Comparison of ENCODE assay signal across 8 mouse cellular contexts in the genomic region with DNA sequence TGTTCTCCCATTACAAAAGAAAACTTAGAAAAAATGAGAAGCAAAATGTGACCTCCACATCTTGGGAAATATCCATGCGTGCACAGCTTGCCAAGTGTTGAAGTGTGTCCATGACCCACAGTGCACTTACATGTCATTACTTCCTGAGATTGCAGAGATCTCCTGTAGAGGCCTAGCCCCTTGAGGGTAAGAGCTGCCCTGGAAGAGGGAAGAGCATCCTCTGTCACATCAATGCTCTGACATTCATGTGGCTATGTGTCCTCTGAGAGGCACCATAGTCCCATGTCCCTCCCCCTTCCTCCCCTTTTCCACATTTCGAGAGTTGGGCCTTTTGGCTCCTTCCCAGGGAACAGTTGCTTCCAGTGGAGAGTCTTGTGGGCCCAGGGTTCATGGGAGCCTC.
DNase-seq lines count a peak whose midpoint lies in the region; ATAC-seq and TF ChIP-seq lines count a peak whose summit lies in the region.

No protein-coding gene starts in this region.

- no peak for TF ChIP-seq CTCF in kidney, adult 2 months (conservative IDR thresholded peaks at IDR 0.05; ENCODE audit: insufficient read depth, insufficient read length, low read depth, low read length)
- no peak for TF ChIP-seq CTCF in lung, postnatal 0 days (IDR thresholded peaks at IDR 0.05)

- no peak overlapping the region for H3K4me2 ChIP-seq in kidney, embryonic 15.5 days
- no peak overlapping the region for H3K4me2 ChIP-seq in heart, embryonic 16.5 days (ENCODE audit: low read depth, low read length)
- no peak overlapping the region for H3K4me2 ChIP-seq in lung, postnatal 0 days (replicated peaks; ENCODE audit: low read depth, low read length)
- H3K4me2 ChIP-seq in midbrain, embryonic 16.5 days (ENCODE audit: low read length): no peak overlapping the region

- H3K9ac ChIP-seq in kidney, embryonic 15.5 days: no peak overlapping the region
- H3K9ac ChIP-seq in heart, embryonic 16.5 days (ENCODE audit: low read length): no peak overlapping the region
- no peak overlapping the region for H3K9ac ChIP-seq in lung, postnatal 0 days (replicated peaks; ENCODE audit: low read depth)
- no peak overlapping the region for H3K9ac ChIP-seq in midbrain, embryonic 16.5 days (ENCODE audit: low read depth, low read length)

- TF ChIP-seq EP300 in lung, postnatal 0 days (IDR thresholded peaks at IDR 0.05): no peak

- TF ChIP-seq POLR2A in kidney, adult 2 months (IDR thresholded peaks at IDR 0.05; ENCODE audit: low read depth, low read length): no peak

- H3K27me3 ChIP-seq in kidney, adult 2 months (replicated peaks; ENCODE audit: control insufficient read depth, insufficient read depth, low read length): no peaks in the 10 kb centered on the region
- H3K27me3 ChIP-seq in kidney, embryonic 15.5 days: no peaks in the 10 kb centered on the region
- no peaks in the 10 kb centered on the region for H3K27me3 ChIP-seq in heart, embryonic 16.5 days (ENCODE audit: control insufficient read depth, insufficient read depth, low read length)
- H3K27me3 ChIP-seq in lung, postnatal 0 days (replicated peaks; ENCODE audit: insufficient read depth, low read length): no peaks in the 10 kb centered on the region
- H3K27me3 ChIP-seq in midbrain, embryonic 16.5 days (ENCODE audit: control insufficient read depth, insufficient read depth, low read depth, low read length): no peaks in the 10 kb centered on the region

- no peak for ATAC-seq in kidney, embryonic 15.5 days (replicated peaks; ENCODE audit: low FRiP score)
- ATAC-seq in heart, embryonic 16.5 days (replicated peaks; ENCODE audit: extremely low read depth, insufficient read depth, low FRiP score): no peak
- peak; percentile 56 for ATAC-seq in lung, postnatal 0 days
- ATAC-seq in midbrain, embryonic 16.5 days: no peak

- peak; percentile 44 for DNase-seq in kidney, adult 2 months
- DNase-seq in adrenal gland, adult 8-10 months: peak; percentile 75
- peak; percentile 62 for DNase-seq in lung, postnatal 0 days (ENCODE audit: low spot score)
- no peak for DNase-seq in c-Kit-positive CD71-positive TER-119-positive erythroid progenitor cells, embryonic 14.5 days (ENCODE audit: low spot score)
- DNase-seq in spleen, postnatal 14 days (ENCODE audit: low spot score in 2 of 2): no peak

- H3K9me3 ChIP-seq in kidney, embryonic 15.5 days (replicated peaks): no peaks in the 10 kb centered on the region
- no peaks in the 10 kb centered on the region for H3K9me3 ChIP-seq in heart, embryonic 16.5 days (replicated peaks; ENCODE audit: control insufficient read depth, low read length)
- no peaks in the 10 kb centered on the region for H3K9me3 ChIP-seq in lung, postnatal 0 days (ENCODE audit: low read length)
- H3K9me3 ChIP-seq in midbrain, embryonic 16.5 days (replicated peaks; ENCODE audit: control insufficient read depth, low read length, poor library complexity, severe bottlenecking): no peaks in the 10 kb centered on the region

- 56% methylated on average over 2 of the region's 2 CpGs for WGBS in kidney, adult 2 months
- 61% methylated on average over 2 of the region's 2 CpGs for WGBS in kidney, embryonic 15.5 days
- WGBS in heart, embryonic 16.5 days: 49% methylated on average over 2 of the region's 2 CpGs
- WGBS in lung, postnatal 0 days: 32% methylated on average over 2 of the region's 2 CpGs
- 80% methylated on average over 2 of the region's 2 CpGs for WGBS in midbrain, embryonic 16.5 days

- no peak overlapping the region for H3K4me3 ChIP-seq in kidney, adult 2 months (ENCODE audit: insufficient read depth, low read depth, low read length)
- H3K4me3 ChIP-seq in kidney, embryonic 15.5 days (replicated peaks): no peak overlapping the region
- H3K4me3 ChIP-seq in heart, embryonic 16.5 days (ENCODE audit: low read length): no peak overlapping the region
- no peak overlapping the region for H3K4me3 ChIP-seq in lung, postnatal 0 days (ENCODE audit: low read depth, low read length)
- H3K4me3 ChIP-seq in midbrain, embryonic 16.5 days (ENCODE audit: low read depth, low read length): no peak overlapping the region

- no peaks in the 10 kb centered on the region for H3K4me1 ChIP-seq in kidney, adult 2 months (ENCODE audit: control insufficient read depth, insufficient read depth, low read length)
- H3K4me1 ChIP-seq in kidney, embryonic 15.5 days: peaks cover 15% of the 10 kb centered on the region
- H3K4me1 ChIP-seq in heart, embryonic 16.5 days (ENCODE audit: control insufficient read depth, insufficient read depth, low read length): no peaks in the 10 kb centered on the region
- no peaks in the 10 kb centered on the region; the same call in 1 of the 2 replicates for H3K4me1 ChIP-seq in lung, postnatal 0 days (ENCODE audit: insufficient read depth, low read depth, low read length)
- H3K4me1 ChIP-seq in midbrain, embryonic 16.5 days (ENCODE audit: control insufficient read depth, insufficient read depth, low read length): no peaks in the 10 kb centered on the region

- no peaks in the 10 kb centered on the region for H3K36me3 ChIP-seq in kidney, adult 2 months (ENCODE audit: control insufficient read depth, insufficient read depth, low read length)
- H3K36me3 ChIP-seq in kidney, embryonic 15.5 days: no peaks in the 10 kb centered on the region
- H3K36me3 ChIP-seq in heart, embryonic 16.5 days (ENCODE audit: control insufficient read depth, insufficient read depth): no peaks in the 10 kb centered on the region
- H3K36me3 ChIP-seq in lung, postnatal 0 days (ENCODE audit: insufficient read depth, low read length): no peaks in the 10 kb centered on the region
- H3K36me3 ChIP-seq in midbrain, embryonic 16.5 days (ENCODE audit: control insufficient read depth, insufficient read depth, low read length): no peaks in the 10 kb centered on the region

- H3K27ac ChIP-seq in kidney, adult 2 months (ENCODE audit: insufficient read depth, low read depth, low read length): no peak overlapping the region
- H3K27ac ChIP-seq in kidney, embryonic 15.5 days: no peak overlapping the region
- peak overlapping the region; percentile 3; the same call in 1 of the 2 replicates for H3K27ac ChIP-seq in heart, embryonic 16.5 days (ENCODE audit: low read length)
- no peak overlapping the region for H3K27ac ChIP-seq in lung, postnatal 0 days (ENCODE audit: low read length)
- no peak overlapping the region for H3K27ac ChIP-seq in midbrain, embryonic 16.5 days (ENCODE audit: low read length)

Comparison
In these comparisons a context has a peak if more than half of its experiments do, and no peak if none do; other contexts are left out.
1. DNase-seq: peak in kidney, adult 2 months (single experiment), adrenal gland, adult 8-10 months (single experiment) and lung, postnatal 0 days (single experiment); none in c-Kit-positive CD71-positive TER-119-positive erythroid progenitor cells, embryonic 14.5 days (single experiment) and spleen, postnatal 14 days (0 of 2).